Mouse (Mus musculus) heart, embryonic 14.5 days (tissue): ENCODE results near the gene Mre11a. TPM values are rescaled to one million over a fixed set of nuclear protein-coding genes. Genes with fewer than 3 reads are reported as not detected.

ENCODE experiments used
- ATAC-seq: fragments of 200-750 bp; cut with Nextera tagmentation; 2 replicates; pipeline ENCODE4 v1.8.0; 2017; ENCODE audit warnings: low read depth, moderate TSS enrichment; ENCODE audit not compliant: insufficient number of reproducible peaks, insufficient read depth, low FRiP score
- H3K27ac ChIP-seq, 2 experiments: fragments of 200-500 bp in 1 of 2; fragments of 300-500 bp in 1 of 2; sonication (generic) in 1 of 2; replicated peaks in 1 of 2; 2 replicates each; pipeline ENCODE4 v1.5.1; 2012 to 2014; ENCODE audit warnings: low read depth in 2 of 2, low read length in 2 of 2, control low read depth in 1 of 2, mild to moderate bottlenecking in 1 of 2, mixed read lengths in 1 of 2; ENCODE audit not compliant: control insufficient read depth in 1 of 2, insufficient read depth in 1 of 2
- H3K27me3 ChIP-seq: fragments of 300-500 bp; sonication (generic); 2 replicates; pipeline ENCODE4 v1.6.1; 2014; ENCODE audit warnings: mild to moderate bottlenecking, low read length, control low read depth; ENCODE audit not compliant: control insufficient read depth, insufficient read depth
- H3K36me3 ChIP-seq: fragments of 300-500 bp; sonication (generic); 2 replicates; pipeline ENCODE4 v1.6.1; 2014; ENCODE audit warnings: mild to moderate bottlenecking, control low read depth, low read length, mixed read lengths; ENCODE audit not compliant: control insufficient read depth, insufficient read depth
- H3K4me1 ChIP-seq, 2 experiments: fragments of 200-500 bp in 1 of 2; fragments of 300-500 bp in 1 of 2; sonication (generic) in 1 of 2; 2 replicates each; pipeline ENCODE4 v1.6.1; 2012 to 2014; ENCODE audit warnings: low read length in 2 of 2, control low read depth in 1 of 2, mixed read lengths in 1 of 2; ENCODE audit not compliant: control insufficient read depth in 2 of 2, insufficient read depth in 2 of 2
- H3K4me2 ChIP-seq: fragments of 300-500 bp; sonication (generic); 2 replicates; pipeline ENCODE4 v1.6.1; 2014; ENCODE audit warnings: mild to moderate bottlenecking, low read length
- H3K4me3 ChIP-seq, 2 experiments: fragments of 200-500 bp in 1 of 2; fragments of 300-500 bp in 1 of 2; sonication (generic) in 1 of 2; 2 replicates each; pipeline ENCODE4 v1.5.1; 2012 to 2014; ENCODE audit warnings: low read length in 2 of 2, mild to moderate bottlenecking in 2 of 2, control low read depth in 1 of 2, low read depth in 1 of 2, moderate library complexity in 1 of 2; ENCODE audit not compliant: control insufficient read depth in 1 of 2, insufficient read depth in 1 of 2
- H3K9ac ChIP-seq: fragments of 300-500 bp; sonication (generic); 2 replicates; pipeline ENCODE4 v1.6.1; 2014; ENCODE audit warnings: mild to moderate bottlenecking, low read length
- H3K9me3 ChIP-seq: fragments of 300-500 bp; sonication (generic); 2 replicates; pipeline ENCODE4 v1.6.1; 2016; ENCODE audit warnings: low read length, control low read depth; ENCODE audit not compliant: control insufficient read depth
- WGBS: fragments of 180-500 bp; shearing (Covaris S2); extraction: QIAGEN DNeasy Blood & Tissue Kit; methylation state at CpG from one replicate; pipeline ENCODE4 v1.1.7; 2014; 5-methylcytosine and 5-hydroxymethylcytosine counted together
- polyA plus RNA-seq: library from polyadenylated mRNA; unstranded; fragments of >200 nt; fragmentation: Nextera tagmentation; extraction: Ambion mirVana; gene quantifications from 2 replicates; pipeline ENCODE4 v1.2.1, GENCODE M21; 2014

The Mre11a gene
- polyA plus RNA-seq, 1 experiment from 2014 or later: 14.7 TPM

DNA sequence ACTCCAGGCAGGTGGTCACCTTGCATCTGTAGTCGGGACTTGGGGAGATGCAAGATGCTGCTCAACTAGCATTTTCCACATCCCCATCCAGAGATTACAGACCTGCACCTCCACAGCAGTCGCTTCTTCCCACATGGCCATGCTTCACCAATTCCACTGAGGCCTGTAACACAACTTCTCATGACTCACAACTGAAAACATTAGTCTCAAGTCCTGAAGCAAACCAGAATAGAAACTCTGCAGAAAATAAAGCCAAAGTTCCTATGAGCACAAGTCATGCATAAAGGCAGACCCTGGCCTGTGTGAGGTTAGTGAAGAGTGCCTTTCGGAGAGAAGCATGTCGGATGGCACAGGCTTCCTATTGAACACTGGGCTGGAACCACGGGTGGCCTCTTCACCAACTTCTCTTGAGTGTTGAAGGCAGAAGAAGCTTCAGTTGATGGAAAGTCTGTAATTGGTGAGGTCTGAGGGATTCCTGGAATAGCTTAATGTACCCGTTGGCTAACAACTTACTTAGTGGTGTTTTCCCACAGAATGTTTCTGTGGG lies 58.9 kb downstream of the Mre11a start:
- H3K9me3 ChIP-seq: 0 out of 2 replicates have a peak, but pooled peaks cover 2% of the 10 kb centered on the region
- no peak for ATAC-seq
- 85% methylated on average over 6 of the region's 6 CpGs for WGBS
- no peak overlapping the region for H3K27ac ChIP-seq
- H3K4me2 ChIP-seq: no peak overlapping the region
- no peak overlapping the region for H3K4me3 ChIP-seq
- no peaks in the 10 kb centered on the region for H3K36me3 ChIP-seq
- H3K9ac ChIP-seq: no peak overlapping the region
- H3K4me1 ChIP-seq: peaks cover 4 to 5% of the 10 kb centered on the region in 2 experiments; a peak in 2 of 4 replicates
- no peaks in the 10 kb centered on the region for H3K27me3 ChIP-seq

DNA sequence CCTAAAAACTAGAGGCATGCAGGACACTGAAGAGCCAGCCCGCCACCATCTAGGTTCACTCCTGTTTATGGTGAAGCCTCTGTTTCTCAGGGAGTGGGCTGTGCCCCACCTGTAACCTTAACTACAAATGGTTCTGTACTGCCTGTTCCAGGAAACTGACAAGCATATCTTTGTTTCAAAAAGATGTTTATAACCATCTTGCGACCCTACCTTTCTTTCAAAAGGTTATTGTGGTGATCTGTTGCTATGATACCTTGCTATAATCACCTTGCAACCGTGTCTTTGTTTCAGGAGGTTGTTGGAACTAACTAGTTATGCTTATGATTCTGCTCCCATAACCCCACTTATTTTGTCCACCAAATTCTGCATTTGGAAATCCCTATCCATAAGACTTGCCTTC lies 59.4 kb downstream of the Mre11a start:
- peaks cover 4 to 5% of the 10 kb centered on the region in 2 experiments; a peak in 2 of 4 replicates for H3K4me1 ChIP-seq
- no peaks in the 10 kb centered on the region for H3K36me3 ChIP-seq
- H3K27me3 ChIP-seq: no peaks in the 10 kb centered on the region; the same call in 1 of the 2 replicates
- no peak overlapping the region for H3K27ac ChIP-seq
- 0 out of 2 replicates have a peak, but pooled peaks cover 2% of the 10 kb centered on the region for H3K9me3 ChIP-seq
- no peak overlapping the region for H3K4me3 ChIP-seq
- no peak overlapping the region for H3K4me2 ChIP-seq
- no peak for ATAC-seq
- 91% methylated on average over 3 of the region's 3 CpGs for WGBS
- H3K9ac ChIP-seq: no peak overlapping the region

- Histone ChIP-seq H3K9me3 (0 out of 2 replicates have a peak, but pooled peaks cover 2% of the 10 kb centered on the region), H3K4me3 (no peak overlapping the region), H3K36me3 (no peaks in the 10 kb centered on the region), H3K27ac (no peak overlapping the region), H3K27me3 (no peaks in the 10 kb centered on the region; the same call in 1 of the 2 replicates), H3K4me2 (no peak overlapping the region), H3K4me1 (no peaks in the 10 kb centered on the region), H3K9ac (no peak overlapping the region)
- no peak for ATAC-seq
- 40% methylated on average over 5 of the region's 5 CpGs for WGBS
Measured at GRCm38 (mm10) chr9:14846428-14846827, 62.0 kb downstream of the Mre11a start.

- no peak overlapping the region for H3K27ac ChIP-seq
- H3K27me3 ChIP-seq: no peaks in the 10 kb centered on the region; the same call in 1 of the 2 replicates
- 73% methylated on average over 1 of the region's 1 CpGs for WGBS
- H3K36me3 ChIP-seq: no peaks in the 10 kb centered on the region
- H3K4me2 ChIP-seq: no peak overlapping the region
- ATAC-seq: no peak
- 0 out of 2 replicates have a peak, but pooled peaks cover 2% of the 10 kb centered on the region for H3K9me3 ChIP-seq
- H3K4me3 ChIP-seq: no peak overlapping the region
- H3K4me1 ChIP-seq: no peaks in the 10 kb centered on the region
- H3K9ac ChIP-seq: no peak overlapping the region
Measured at GRCm38 (mm10) chr9:14848267-14848935, 63.9 kb downstream of the Mre11a start.

GRCm38 (mm10) chr9:14854585-14854984 lies 70.1 kb downstream of the Mre11a start:
- Histone ChIP-seq H3K27ac (no peak overlapping the region), H3K4me1 (no peaks in the 10 kb centered on the region), H3K9me3 (no peaks in the 10 kb centered on the region), H3K4me2 (no peak overlapping the region), H3K36me3 (no peaks in the 10 kb centered on the region), H3K4me3 (no peak overlapping the region), H3K27me3 (peaks cover 21% of the 10 kb centered on the region), H3K9ac (no peak overlapping the region)
- WGBS: 65% methylated on average over 4 of the region's 4 CpGs
- ATAC-seq: no peak

- Histone ChIP-seq H3K9me3 (no peaks in the 10 kb centered on the region), H3K4me1 (peaks cover 0 to 2% of the 10 kb centered on the region in 2 experiments; a peak in 2 of 4 replicates), H3K4me2 (no peak overlapping the region), H3K27me3 (peaks cover 45% of the 10 kb centered on the region), H3K9ac (no peak overlapping the region), H3K4me3 (no peak overlapping the region), H3K27ac (no peak overlapping the region), H3K36me3 (no peaks in the 10 kb centered on the region)
- WGBS: 39% methylated on average over 4 of the region's 4 CpGs
- ATAC-seq: no peak
Measured at GRCm38 (mm10) chr9:14856922-14857654, 72.6 kb downstream of the Mre11a start.

GRCm38 (mm10) chr9:14858170-14858706 lies 73.8 kb downstream of the Mre11a start:
- Histone ChIP-seq H3K27ac (no peak overlapping the region), H3K4me2 (no peak overlapping the region), H3K27me3 (peaks cover 57% of the 10 kb centered on the region), H3K4me3 (no peak overlapping the region), H3K4me1 (peaks cover 0 to 2% of the 10 kb centered on the region in 2 experiments; a peak in 2 of 4 replicates), H3K36me3 (no peaks in the 10 kb centered on the region), H3K9me3 (no peaks in the 10 kb centered on the region), H3K9ac (no peak overlapping the region)
- no peak for ATAC-seq
- WGBS: 59% methylated on average over 7 of the region's 7 CpGs
